Mouse (Mus musculus) urinary bladder, postnatal 36 days (tissue): ENCODE measurements around the gene Ugt1a6b.
"Not testable (repeated sequence)": the region's sequence is repeated elsewhere in the genome, so short reads cannot be mapped to it uniquely, and the experiment has no call there.

ENCODE experiments used
- DNase-seq, 2 experiments: peaks; one replicate each; pipeline ENCODE4 v3.0.0; 2022; ENCODE audit warnings: low spot score in 2 of 2, mixed read lengths in 1 of 2

The Ugt1a6b gene

GRCm38 (mm10) chr1:88103019-88103418, at the start of gene Ugt1a6b:
Gene Ugt1a6b (plus strand): TSS chr1:88103252.
- peak in 1 of 2 experiments; percentile 72 for DNase-seq

DNA sequence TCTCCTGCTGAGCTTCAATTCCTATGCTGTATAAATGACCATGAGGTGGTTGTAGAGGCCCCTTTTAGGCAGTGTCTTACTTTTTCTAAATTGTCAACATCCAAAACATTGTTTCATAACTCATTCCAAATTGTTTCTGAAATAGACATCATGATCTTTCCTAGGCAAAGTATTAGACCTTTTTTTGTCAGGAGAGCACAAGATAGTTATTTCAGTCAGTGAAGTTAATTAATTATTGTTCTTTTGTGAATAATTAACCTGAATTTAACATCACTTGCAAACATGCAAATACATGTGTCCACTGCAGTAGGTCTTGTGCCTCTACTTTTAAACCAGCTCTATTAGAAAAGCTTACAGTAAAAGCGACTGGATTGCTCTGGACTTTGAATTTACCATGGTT, 48.0 kb upstream of the Ugt1a6b start, which contains the start of gene Ugt1a10:
Ugt1a10 (plus strand) TSS at position 301 of the 400 bp plus-strand sequence.
- DNase-seq = no peak

DNA sequence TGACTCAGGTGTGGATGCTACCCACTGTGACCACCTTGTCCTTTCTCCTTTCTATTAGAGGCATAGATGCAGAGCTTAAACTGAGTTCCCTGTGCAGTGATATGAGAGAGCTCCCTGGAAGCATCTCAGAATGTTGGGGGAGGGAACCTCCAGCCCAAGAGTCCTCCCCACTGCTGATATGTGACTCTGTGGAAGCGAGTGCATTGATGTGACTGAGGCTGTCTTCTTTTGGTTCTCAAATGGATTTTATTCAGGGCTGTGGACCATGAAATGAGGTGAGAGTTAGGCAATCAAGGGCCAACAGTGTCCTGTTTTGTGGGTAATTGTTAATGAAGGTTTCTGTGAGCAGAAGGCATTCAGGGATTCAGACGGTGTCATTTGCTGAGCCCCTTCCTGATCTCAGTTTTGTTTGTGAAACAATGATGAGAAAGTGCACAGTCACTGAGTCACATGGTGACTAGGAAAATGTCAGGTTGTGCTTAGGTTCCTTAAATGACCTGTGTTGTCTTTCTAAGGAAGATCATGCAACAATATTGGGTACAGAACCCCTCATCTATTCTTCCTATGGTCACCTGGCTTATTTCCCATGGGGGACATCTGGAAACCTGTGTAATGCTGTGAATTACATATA, 36.5 kb upstream of the Ugt1a6b start:
- DNase-seq = not testable (repeated sequence)

DNA sequence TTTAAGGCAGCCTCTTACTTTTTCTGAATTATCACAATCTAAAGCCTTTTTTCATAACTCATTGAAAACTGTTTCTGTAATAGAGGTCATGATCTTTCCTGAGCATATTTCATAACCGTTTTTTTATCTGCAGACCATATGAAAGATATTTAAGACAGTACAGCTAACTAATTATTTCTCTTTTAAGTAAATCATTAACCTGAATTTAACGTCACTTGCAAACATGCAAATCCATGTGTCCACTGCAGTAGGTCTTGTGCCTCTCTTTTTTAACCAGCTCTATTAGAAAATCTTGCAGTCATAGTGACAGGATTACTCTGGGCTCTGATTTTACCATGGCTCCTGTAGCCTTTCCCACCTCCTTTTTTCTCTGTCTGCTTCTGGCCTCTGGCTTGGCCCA, 32.6 kb upstream of the Ugt1a6b start, which contains the start of gene Ugt1a9:
Ugt1a9 (plus strand) TSS at position 306 of the 400 bp plus-strand sequence.
- no peak for DNase-seq

- DNase-seq = no peak
Measured at GRCm38 (mm10) chr1:88070902-88071301, 32.1 kb upstream of the Ugt1a6b start.

- no peak for DNase-seq
Measured at GRCm38 (mm10) chr1:88074471-88074870, 28.6 kb upstream of the Ugt1a6b start.

- DNase-seq = no peak
Measured at GRCm38 (mm10) chr1:88077128-88077527, 25.9 kb upstream of the Ugt1a6b start.

DNA sequence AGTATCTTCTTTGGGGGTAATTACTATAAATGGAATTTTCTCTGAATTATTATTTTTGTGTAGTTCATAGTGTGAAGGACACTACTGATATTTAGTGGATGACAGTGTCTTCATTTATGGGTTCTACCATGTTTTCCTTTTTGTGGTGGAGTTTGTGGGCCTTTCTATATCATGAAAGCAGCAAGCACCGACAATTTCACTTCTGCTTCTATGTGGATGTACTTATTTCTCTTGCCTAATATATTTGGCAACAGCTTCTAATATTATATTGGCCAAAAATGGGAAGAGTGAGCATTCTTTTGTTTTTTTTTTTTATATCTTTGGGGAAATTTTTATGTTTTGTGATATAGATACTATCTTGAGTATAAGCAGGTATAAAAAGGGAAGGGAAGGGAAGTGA, 21.4 kb upstream of the Ugt1a6b start:
- DNase-seq = no peak

DNA sequence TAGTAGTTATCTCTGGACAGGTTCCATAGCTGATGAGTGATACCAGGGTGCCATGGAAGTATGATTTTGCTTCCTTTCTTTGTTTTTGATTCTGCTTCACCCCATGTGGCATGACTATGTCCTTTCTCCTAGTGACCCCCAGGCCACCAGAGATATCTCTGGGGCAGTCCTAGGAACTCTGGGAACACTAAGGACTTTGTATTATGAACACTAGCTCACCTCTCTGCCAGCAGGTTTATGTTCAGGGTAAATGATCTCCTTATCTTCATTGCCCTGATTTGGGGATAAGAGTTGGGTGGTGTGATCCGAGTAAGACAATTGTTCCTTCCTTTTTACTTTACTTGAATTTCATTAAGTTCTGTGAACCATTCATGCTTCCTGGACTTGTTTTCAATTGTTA, 16.9 kb upstream of the Ugt1a6b start:
- no peak for DNase-seq

- no peak for DNase-seq
Measured at GRCm38 (mm10) chr1:88087513-88087912, 15.5 kb upstream of the Ugt1a6b start, which contains the start of gene Ugt1a8. Gene Ugt1a8 (plus strand): TSS chr1:88087813.

GRCm38 (mm10) chr1:88092341-88092740, 10.7 kb upstream of the Ugt1a6b start:
- no peak for DNase-seq

- not testable (repeated sequence) for DNase-seq
Measured at GRCm38 (mm10) chr1:88094270-88094676, 8.8 kb upstream of the Ugt1a6b start.

DNA sequence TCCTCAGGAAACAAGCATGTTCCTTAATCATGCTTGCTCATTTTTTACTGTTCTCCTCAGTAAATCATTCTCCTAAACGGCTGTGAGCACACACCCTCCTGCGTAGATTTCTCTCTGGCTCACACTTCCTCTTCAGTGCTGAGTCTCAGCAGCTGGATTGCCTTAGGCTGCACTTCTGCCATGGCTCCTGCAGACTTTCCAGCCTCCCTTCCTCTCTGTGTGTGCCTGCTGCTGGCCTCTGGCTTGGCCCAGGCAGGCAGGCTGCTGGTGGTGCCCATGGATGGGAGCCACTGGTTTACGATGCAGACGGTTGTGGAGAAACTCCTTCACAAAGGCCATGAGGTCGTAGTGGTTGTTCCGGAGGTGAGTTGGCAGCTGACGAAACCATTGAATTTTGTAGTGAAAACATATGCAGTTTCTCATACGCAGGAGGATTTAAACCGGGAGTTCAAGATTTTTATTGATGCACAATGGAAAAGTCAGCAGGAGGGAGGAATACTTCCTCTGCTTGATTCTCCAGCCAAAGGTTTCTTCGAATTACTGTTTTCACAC, 8.0 kb upstream of the Ugt1a6b start, which contains the start of gene Ugt1a7c:
Ugt1a7c (plus strand) TSS at position 122 of the 552 bp plus-strand sequence.
- peak; percentile 55 to 65 for DNase-seq

DNA sequence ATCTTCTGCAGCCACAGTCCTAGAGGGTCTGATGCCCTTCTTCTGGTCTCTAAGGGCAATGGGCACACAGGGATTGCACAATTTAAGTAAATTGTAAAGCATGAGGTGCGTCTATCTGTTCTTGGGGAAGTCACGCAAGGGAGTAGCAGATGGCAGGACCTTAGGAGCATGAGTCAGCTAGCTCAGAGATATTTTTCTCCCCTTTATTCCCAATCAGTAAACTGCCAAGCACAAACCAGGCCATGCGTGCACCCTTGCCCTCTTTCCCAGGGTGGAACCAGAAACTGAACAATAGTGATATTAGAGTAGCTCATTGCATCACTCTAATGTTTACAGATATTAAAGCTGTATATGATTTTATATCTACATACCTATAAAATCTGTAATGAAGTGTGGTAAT, 4.5 kb upstream of the Ugt1a6b start:
- not testable (repeated sequence) for DNase-seq

DNA sequence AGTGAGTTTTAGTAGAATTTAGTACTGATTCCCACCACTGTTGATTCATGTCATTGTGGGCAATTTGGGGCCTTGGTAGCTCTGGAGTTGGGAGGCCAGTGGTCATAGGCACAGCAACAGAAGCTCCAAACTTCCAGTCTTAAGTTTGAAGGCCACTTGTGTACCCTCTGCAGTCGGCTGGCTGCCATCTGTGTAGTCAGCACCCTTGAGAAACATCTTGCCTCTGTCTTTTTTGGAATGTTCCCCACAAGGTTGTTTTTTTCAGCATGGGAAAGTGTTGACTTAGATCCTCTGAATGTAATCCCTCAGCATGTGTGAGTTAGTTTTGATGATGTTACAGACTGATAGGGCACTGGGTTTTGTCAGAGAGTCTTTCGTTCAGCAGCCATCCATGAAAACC, 3.4 kb upstream of the Ugt1a6b start:
- DNase-seq = not testable (repeated sequence)

DNA sequence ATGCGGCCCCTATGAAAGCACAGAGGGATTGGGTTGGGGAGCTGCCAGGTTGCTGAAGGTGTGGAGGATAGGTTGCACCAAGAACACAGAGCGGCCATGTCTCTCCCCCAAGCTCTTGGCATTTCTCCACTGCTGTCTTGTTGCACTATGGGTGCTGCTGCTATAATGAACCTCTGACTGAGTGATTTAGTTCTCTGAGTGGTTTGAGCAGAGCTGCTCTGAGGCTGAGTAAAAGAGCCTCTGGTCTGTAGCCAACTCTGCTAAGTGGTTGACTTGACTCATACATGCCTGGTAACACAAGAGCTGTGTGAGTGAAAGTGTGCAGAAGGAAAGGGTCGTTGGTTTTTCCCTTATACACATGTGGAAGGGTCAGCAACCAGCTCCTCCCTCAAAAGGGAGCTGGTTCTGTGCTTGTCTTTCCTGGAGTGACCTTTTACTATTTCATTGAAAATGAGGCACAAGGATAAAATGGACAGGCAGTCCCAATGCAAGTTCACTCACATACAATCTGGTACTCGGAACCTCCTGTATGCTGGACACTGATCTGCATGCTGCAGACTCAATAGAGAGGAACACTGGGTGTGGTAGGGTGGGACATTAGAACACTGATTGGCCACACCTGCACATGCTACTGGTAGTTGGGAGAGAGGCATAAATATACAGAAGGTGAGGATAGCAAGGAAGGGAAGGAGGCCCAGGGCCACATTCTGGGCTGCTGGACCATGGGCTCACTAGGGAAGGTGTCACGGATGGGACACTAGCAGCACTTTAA, 831 bp downstream of the Ugt1a6b start:
- DNase-seq = not testable (repeated sequence)

GRCm38 (mm10) chr1:88104667-88105430, 1.8 kb downstream of the Ugt1a6b start:
- DNase-seq = no peak

DNA sequence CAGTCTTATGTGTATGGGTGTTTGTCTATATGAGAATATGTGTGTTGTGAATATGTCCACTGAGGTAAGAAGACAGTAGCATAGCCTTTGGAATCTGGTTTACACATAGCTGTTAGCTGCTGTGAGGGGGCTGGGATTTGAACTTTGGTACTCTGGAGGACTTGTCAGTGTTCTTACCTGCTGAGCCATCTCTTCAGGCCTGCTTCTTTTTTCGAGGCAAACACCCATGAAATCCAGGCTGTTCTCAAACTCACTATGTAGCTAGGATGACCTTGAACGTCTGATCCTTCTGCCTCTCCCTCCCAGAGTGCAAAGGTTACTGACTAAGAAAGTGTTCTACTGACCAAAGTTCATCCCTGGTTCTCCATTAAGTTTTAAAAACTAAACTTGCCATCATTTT, 2.6 kb downstream of the Ugt1a6b start:
- no peak for DNase-seq

DNA sequence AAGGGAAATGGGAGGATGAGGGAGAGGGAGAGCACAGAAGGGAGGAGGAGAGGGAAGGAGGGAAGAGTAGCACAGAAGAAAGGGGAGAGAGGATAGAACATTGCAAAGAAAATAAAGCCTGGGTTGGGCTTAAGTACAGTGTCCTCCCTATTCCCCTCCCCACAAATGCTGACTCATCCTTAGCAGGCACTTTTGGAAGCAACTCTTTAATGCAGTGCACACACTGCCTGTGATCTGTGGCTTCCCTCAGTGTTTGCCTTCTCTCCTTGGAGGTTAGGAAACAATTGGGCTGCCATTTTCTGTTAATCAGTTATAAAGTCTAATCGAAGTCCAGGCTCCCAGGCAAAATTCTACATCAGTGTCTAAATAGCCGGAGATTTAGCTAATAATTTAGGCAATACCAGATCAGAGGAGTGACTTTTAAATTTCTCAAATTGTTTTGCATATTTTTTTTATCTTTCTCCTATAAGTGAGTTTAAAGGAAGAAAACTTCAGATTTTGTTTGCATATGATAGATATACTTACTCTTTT, 6.0 kb downstream of the Ugt1a6b start:
- not testable (repeated sequence) for DNase-seq

GRCm38 (mm10) chr1:88109604-88110003, 6.6 kb downstream of the Ugt1a6b start:
- DNase-seq = not testable (repeated sequence)

DNA sequence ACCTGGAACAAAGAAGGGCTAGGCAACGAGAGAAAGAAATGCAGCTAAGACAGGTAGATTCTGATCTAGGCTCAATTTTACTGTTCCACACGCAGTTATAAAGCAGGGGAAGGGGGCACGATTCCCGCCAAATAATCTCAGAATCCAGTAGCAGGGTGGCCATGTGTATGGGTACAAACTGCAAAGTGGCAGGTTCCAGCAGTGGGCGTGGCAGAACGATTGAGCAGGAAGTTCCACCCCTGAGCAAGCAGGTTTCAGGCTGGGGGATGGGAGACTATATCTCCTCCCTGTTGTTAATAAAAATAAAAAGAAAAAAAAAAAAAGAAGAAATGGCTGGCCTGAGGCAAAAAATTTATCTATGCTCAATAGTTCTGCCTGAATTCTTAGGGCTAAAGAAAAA, 9.7 kb downstream of the Ugt1a6b start:
- DNase-seq = not testable (repeated sequence)
